Mouse (Mus musculus): Measurements from ENCODE around the gene Fez1.

DNA sequence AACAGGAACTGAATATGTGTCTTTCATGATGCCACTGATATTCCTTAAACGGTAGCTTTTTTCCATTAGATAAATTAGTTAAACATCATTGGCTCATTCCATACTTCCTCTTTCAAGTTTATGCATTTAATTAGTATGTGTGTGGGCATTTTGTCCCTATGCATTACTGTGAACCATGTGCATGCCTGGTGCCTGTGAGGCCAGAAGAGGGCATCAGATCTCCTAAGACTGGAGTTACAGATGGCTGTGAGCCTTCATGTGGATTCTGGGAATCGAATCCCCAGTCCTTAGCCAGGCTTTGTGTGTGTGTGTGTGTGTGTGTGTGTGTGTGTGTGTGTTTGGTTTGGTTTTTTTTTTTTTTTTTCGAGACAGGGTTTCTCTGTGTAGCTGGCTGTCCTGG lies 7.2 kb upstream of the Fez1 start:
- TF ChIP-seq CTCF (IDR thresholded peaks at IDR 0.05) (peak; percentile 22; the same call in 1 of the 2 replicates), POLR2A (IDR thresholded peaks at IDR 0.05; ENCODE audit: insufficient read depth, low read depth, low read length) (no peak)
